Mouse (Mus musculus) stomach, embryonic 15.5 days (tissue): ENCODE data around the gene Apobec4. TPM values are rescaled to one million over a fixed set of nuclear protein-coding genes. Genes with fewer than 3 reads are reported as not detected.

Experiments used
- ATAC-seq: fragments of 200-750 bp; cut with Nextera tagmentation; 2 replicates; pipeline ENCODE4 v1.8.0; 2017; ENCODE audit warnings: low read depth, moderate number of reproducible peaks, moderate TSS enrichment; ENCODE audit not compliant: insufficient read depth, low FRiP score
- H3K27ac ChIP-seq: fragments of 300-500 bp; sonication (generic); 2 replicates; pipeline ENCODE4 v1.5.1; 2015; ENCODE audit warnings: mild to moderate bottlenecking, inconsistent platforms
- H3K27me3 ChIP-seq: fragments of 300-500 bp; sonication (generic); replicated peaks from 2 replicates; pipeline ENCODE4 v1.6.1; 2015; ENCODE audit warnings: inconsistent platforms
- H3K36me3 ChIP-seq: fragments of 300-500 bp; sonication (generic); 2 replicates; pipeline ENCODE4 v1.6.1; 2015; ENCODE audit warnings: inconsistent platforms
- H3K4me1 ChIP-seq: fragments of 300-500 bp; sonication (generic); 2 replicates; pipeline ENCODE4 v1.6.1; 2015; ENCODE audit warnings: inconsistent platforms
- H3K4me2 ChIP-seq: fragments of 300-500 bp; sonication (generic); 2 replicates; pipeline ENCODE4 v1.6.1; 2015; ENCODE audit warnings: mild to moderate bottlenecking, inconsistent platforms
- H3K4me3 ChIP-seq: fragments of 300-500 bp; sonication (generic); replicated peaks from 2 replicates; pipeline ENCODE4 v1.5.1; 2015; ENCODE audit warnings: inconsistent platforms
- H3K9ac ChIP-seq: fragments of 300-500 bp; sonication (generic); 2 replicates; pipeline ENCODE4 v1.6.1; 2015; ENCODE audit warnings: inconsistent platforms
- H3K9me3 ChIP-seq: fragments of 300-500 bp; sonication (generic); 2 replicates; pipeline ENCODE4 v1.6.1; 2016; ENCODE audit warnings: inconsistent platforms
- WGBS: fragments of 180-500 bp; shearing (Covaris S2); methylation state at CpG from one replicate; pipeline ENCODE4 v1.1.7; 2015; 5-methylcytosine and 5-hydroxymethylcytosine counted together
- polyA plus RNA-seq: library from polyadenylated mRNA; unstranded; fragments of >200 nt; fragmentation: Nextera tagmentation; extraction: Ambion mirVana; gene quantifications from 2 replicates; pipeline ENCODE4 v1.2.1, GENCODE M21; 2015

The Apobec4 gene
- polyA plus RNA-seq, 1 experiment from 2014 or later = 0.08 TPM

GRCm38 (mm10) chr1:152724286-152724685 is 26.1 kb upstream of the Apobec4 start:
- Histone ChIP-seq H3K4me1 (no peaks in the 10 kb centered on the region), H3K4me3 (no peak overlapping the region), H3K9me3 (no peaks in the 10 kb centered on the region), H3K4me2 (no peak overlapping the region), H3K9ac (no peak overlapping the region), H3K27ac (no peak overlapping the region), H3K27me3 (no peaks in the 10 kb centered on the region), H3K36me3 (no peaks in the 10 kb centered on the region)
- no peak for ATAC-seq

- 42% methylated on average over 3 of the region's 3 CpGs for WGBS
- ATAC-seq = no peak
- H3K27ac ChIP-seq = no peak overlapping the region
- H3K36me3 ChIP-seq = no peaks in the 10 kb centered on the region
- no peaks in the 10 kb centered on the region for H3K4me1 ChIP-seq
- H3K9me3 ChIP-seq = no peaks in the 10 kb centered on the region
- no peak overlapping the region for H3K9ac ChIP-seq
- no peak overlapping the region for H3K4me2 ChIP-seq
- no peak overlapping the region for H3K4me3 ChIP-seq
- no peaks in the 10 kb centered on the region for H3K27me3 ChIP-seq
Observed at GRCm38 (mm10) chr1:152726095-152726494, 24.3 kb upstream of the Apobec4 start.

GRCm38 (mm10) chr1:152727604-152728236 is 22.6 kb upstream of the Apobec4 start:
- H3K27ac ChIP-seq = no peak overlapping the region
- H3K4me3 ChIP-seq = no peak overlapping the region
- no peaks in the 10 kb centered on the region for H3K27me3 ChIP-seq
- no peaks in the 10 kb centered on the region for H3K4me1 ChIP-seq
- WGBS = 31% methylated on average over 4 of the region's 5 CpGs
- H3K9me3 ChIP-seq = no peaks in the 10 kb centered on the region
- no peak overlapping the region for H3K4me2 ChIP-seq
- no peaks in the 10 kb centered on the region for H3K36me3 ChIP-seq
- no peak overlapping the region for H3K9ac ChIP-seq
- ATAC-seq = no peak

GRCm38 (mm10) chr1:152738793-152739192 is 11.6 kb upstream of the Apobec4 start:
- Histone ChIP-seq H3K9me3 (no peaks in the 10 kb centered on the region), H3K27ac (no peak overlapping the region), H3K9ac (no peak overlapping the region), H3K27me3 (no peaks in the 10 kb centered on the region), H3K4me3 (no peak overlapping the region), H3K4me1 (no peaks in the 10 kb centered on the region; the same call in 1 of the 2 replicates), H3K36me3 (no peaks in the 10 kb centered on the region), H3K4me2 (no peak overlapping the region)
- WGBS = 76% methylated on average over 9 of the region's 9 CpGs
- ATAC-seq = no peak

- 88% methylated on average over 11 of the region's 11 CpGs for WGBS
Observed at GRCm38 (mm10) chr1:152739374-152739773, 11.0 kb upstream of the Apobec4 start.

GRCm38 (mm10) chr1:152743095-152743826 is 7.1 kb upstream of the Apobec4 start:
- Histone ChIP-seq H3K9me3 (no peaks in the 10 kb centered on the region), H3K36me3 (no peaks in the 10 kb centered on the region)

More at GRCm38 (mm10) chr1:152739374-152739773, 11.0 kb upstream of the Apobec4 start:
- no peaks in the 10 kb centered on the region for H3K27me3 ChIP-seq
- H3K27ac ChIP-seq = no peak overlapping the region
- no peak overlapping the region for H3K4me3 ChIP-seq
- H3K36me3 ChIP-seq = no peaks in the 10 kb centered on the region
- no peak overlapping the region for H3K4me2 ChIP-seq
- no peak for ATAC-seq
- H3K9me3 ChIP-seq = no peaks in the 10 kb centered on the region
- no peak overlapping the region for H3K9ac ChIP-seq
- no peaks in the 10 kb centered on the region; the same call in 1 of the 2 replicates for H3K4me1 ChIP-seq

GRCm38 (mm10) chr1:152746426-152746825 is 3.9 kb upstream of the Apobec4 start:
- 7% methylated on average over 5 of the region's 5 CpGs for WGBS
- H3K4me2 ChIP-seq = no peak overlapping the region
- no peaks in the 10 kb centered on the region for H3K36me3 ChIP-seq
- H3K27ac ChIP-seq = no peak overlapping the region
- no peaks in the 10 kb centered on the region for H3K27me3 ChIP-seq
- H3K4me1 ChIP-seq = no peaks in the 10 kb centered on the region; the same call in 1 of the 2 replicates
- H3K4me3 ChIP-seq = no peak overlapping the region
- no peaks in the 10 kb centered on the region for H3K9me3 ChIP-seq
- H3K9ac ChIP-seq = no peak overlapping the region
- ATAC-seq = no peak

More at GRCm38 (mm10) chr1:152743095-152743826, 7.1 kb upstream of the Apobec4 start:
- H3K27me3 ChIP-seq = no peaks in the 10 kb centered on the region
- no peak overlapping the region for H3K4me2 ChIP-seq
- H3K4me3 ChIP-seq = no peak overlapping the region
- no peak for ATAC-seq
- no peak overlapping the region for H3K9ac ChIP-seq
- no peaks in the 10 kb centered on the region; the same call in 1 of the 2 replicates for H3K4me1 ChIP-seq
- WGBS = 53% methylated on average over 15 of the region's 15 CpGs
- H3K27ac ChIP-seq = no peak overlapping the region

- Histone ChIP-seq H3K9me3 (no peaks in the 10 kb centered on the region), H3K4me3 (no peak overlapping the region), H3K4me1 (no peaks in the 10 kb centered on the region), H3K27ac (no peak overlapping the region), H3K9ac (no peak overlapping the region), H3K4me2 (no peak overlapping the region), H3K36me3 (no peaks in the 10 kb centered on the region), H3K27me3 (no peaks in the 10 kb centered on the region)
- 73% methylated on average over 9 of the region's 9 CpGs for WGBS
- ATAC-seq = no peak
Observed at GRCm38 (mm10) chr1:152749276-152749675, 1.1 kb upstream of the Apobec4 start.

- no peak overlapping the region for H3K9ac ChIP-seq
- peaks cover 6% of the 10 kb centered on the region; the same call in 1 of the 2 replicates for H3K4me1 ChIP-seq
- no peak for ATAC-seq
- H3K4me3 ChIP-seq = no peak overlapping the region
- WGBS = 75% methylated on average over 2 of the region's 2 CpGs
- H3K36me3 ChIP-seq = no peaks in the 10 kb centered on the region
- no peaks in the 10 kb centered on the region; the same call in 1 of the 2 replicates for H3K27me3 ChIP-seq
- H3K9me3 ChIP-seq = no peaks in the 10 kb centered on the region
- no peak overlapping the region for H3K27ac ChIP-seq
- no peak overlapping the region for H3K4me2 ChIP-seq
Observed at GRCm38 (mm10) chr1:152761791-152762190, 11.4 kb downstream of the Apobec4 start.

GRCm38 (mm10) chr1:152766032-152766772 is 15.9 kb downstream of the Apobec4 start, which contains the start of the genes Rgl1 and Arpc5:
Rgl1 (minus strand) TSS chr1:152766351.
Arpc5 (plus strand) TSS chr1:152766542.
- H3K27me3 ChIP-seq = no peaks in the 10 kb centered on the region; the same call in 1 of the 2 replicates
- peak within 1 kb of the TSS; percentile 96 for H3K9ac ChIP-seq
- under 1% methylated on average over 85 of the region's 86 CpGs for WGBS
- peaks cover 6% of the 10 kb centered on the region; the same call in 1 of the 2 replicates for H3K4me1 ChIP-seq
- H3K36me3 ChIP-seq = peaks cover 3% of the 10 kb centered on the region; the same call in 1 of the 2 replicates
- ATAC-seq = peak; percentile 98
- no peaks in the 10 kb centered on the region for H3K9me3 ChIP-seq
- H3K4me2 ChIP-seq = peak within 1 kb of the TSS; percentile 97
- peak within 1 kb of the TSS; percentile 98 for H3K4me3 ChIP-seq
- peak within 1 kb of the TSS; percentile 90 for H3K27ac ChIP-seq

GRCm38 (mm10) chr1:152766804-152767748 is 16.7 kb downstream of the Apobec4 start:
- Histone ChIP-seq H3K4me3 (peak overlapping the region; percentile 98), H3K36me3 (peaks cover 7% of the 10 kb centered on the region; the same call in 1 of the 2 replicates), H3K9me3 (no peaks in the 10 kb centered on the region), H3K4me1 (peaks cover 6% of the 10 kb centered on the region; the same call in 1 of the 2 replicates), H3K27me3 (no peaks in the 10 kb centered on the region; the same call in 1 of the 2 replicates), H3K27ac (peak overlapping the region; percentile 90), H3K4me2 (peak overlapping the region; percentile 97), H3K9ac (peak overlapping the region; percentile 96)
- 1% methylated on average over 58 of the region's 60 CpGs for WGBS
- peak; percentile 56 for ATAC-seq
